Mouse (Mus musculus) adrenal gland, postnatal 10 days (tissue): ENCODE results near the gene Hp1bp3. TPM values are rescaled to one million over a fixed set of nuclear protein-coding genes. Genes with fewer than 3 reads are reported as not detected.

Experiments used
- total RNA-seq, 2 experiments: library from RNA; stranded (reverse); gene quantifications; 2 replicates each; pipeline ENCODE4 v1.2.3; 2021

The Hp1bp3 gene
- total RNA-seq, 2 experiments from 2014 or later: 153 to 170 TPM

Other genes with a start within 250 kb of the Hp1bp3 start
- gene Eif4g3, start 223.3 kb upstream of the Hp1bp3 start, total RNA-seq: 10 to 100 TPM; 72.1 to 93.7 TPM
- 1 to 10 TPM; 1.2 to 1.6 TPM for gene Sh2d5, start 34.1 kb downstream of the Hp1bp3 start, total RNA-seq
- 1 to 10 TPM; 3.1 to 3.5 TPM for gene Kif17, start 34.1 kb downstream of the Hp1bp3 start, total RNA-seq
- gene Ddost, start 88.4 kb downstream of the Hp1bp3 start, total RNA-seq: 100 to 1,000 TPM; 118 to 129 TPM
- 100 to 1,000 TPM; 171 to 188 TPM for gene Pink1, start 110.0 kb downstream of the Hp1bp3 start, total RNA-seq
- 10 to 100 TPM; 12.3 to 13.4 TPM for gene Cda, start 151.7 kb downstream of the Hp1bp3 start, total RNA-seq
- gene Fam43b, start 180.2 kb downstream of the Hp1bp3 start, total RNA-seq: 1 to 10 TPM; 1.8 to 2.0 TPM
- 10 to 100 TPM; 54.7 to 56.9 TPM for gene Mul1, start 218.4 kb downstream of the Hp1bp3 start, total RNA-seq
- 10 to 100 TPM; 17.3 to 22.9 TPM for gene Camk2n1, start 238.0 kb downstream of the Hp1bp3 start, total RNA-seq